Comparison of ENCODE assay signal across 8 mouse cellular contexts in the genomic region with DNA sequence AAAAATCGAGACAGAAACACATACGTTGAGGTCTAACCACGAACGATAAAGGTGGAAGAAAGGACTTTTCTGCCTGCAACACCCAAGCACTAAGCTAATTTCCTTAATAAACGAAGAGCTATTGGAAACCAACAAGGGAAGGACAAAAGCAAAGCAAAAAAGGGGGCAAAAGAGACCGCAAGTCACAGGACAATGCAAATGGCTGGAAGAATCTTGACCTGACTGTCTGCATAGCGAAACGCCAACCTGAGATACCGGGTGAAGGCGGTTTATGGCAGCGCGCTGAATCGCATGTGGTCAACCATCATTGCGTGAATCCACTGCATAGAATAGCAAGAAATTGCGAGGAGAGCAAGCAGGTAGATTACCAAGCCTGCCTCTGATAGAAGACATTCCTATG. TPM values are rescaled to one million over a fixed set of nuclear protein-coding genes. Genes with fewer than 3 reads are reported as not detected.
A peak's percentile ranks its signal among the peaks of the same experiment; 100 is the strongest.
DNase-seq lines count a peak whose midpoint lies in the region; ATAC-seq and TF ChIP-seq lines count a peak whose summit lies in the region.

No protein-coding gene starts in this region.

- peak overlapping the region; percentile 64 for H3K4me2 ChIP-seq in kidney, embryonic 15.5 days
- peak overlapping the region; percentile 53 for H3K4me2 ChIP-seq in forebrain, embryonic 16.5 days (ENCODE audit: low read length)
- peak overlapping the region; percentile 59 for H3K4me2 ChIP-seq in liver, embryonic 14.5 days (ENCODE audit: low read depth)

- DNase-seq in kidney, postnatal 36 days = no peak
- DNase-seq in cerebellum, adult 18-20 months = peak; percentile 34 to 51
- no peak for DNase-seq in liver, embryonic 14.5 days (ENCODE audit: low read depth in 3 of 3, low spot score in 3 of 3)
- no peak for DNase-seq in urinary bladder, postnatal 4 days (ENCODE audit: low spot score in 2 of 2)
- no peak for DNase-seq in thymus, postnatal 36 days
- no peak for DNase-seq in frontal cortex, postnatal 14 days (ENCODE audit: low spot score in 2 of 2)

- H3K9ac ChIP-seq in kidney, embryonic 15.5 days = peak overlapping the region; percentile 21; the same call in 1 of the 2 replicates
- peak overlapping the region; percentile 47 for H3K9ac ChIP-seq in forebrain, embryonic 16.5 days (replicated peaks; ENCODE audit: low read depth, low read length)
- H3K9ac ChIP-seq in liver, embryonic 14.5 days (replicated peaks) = peak overlapping the region; percentile 16; the same call in 1 of the 2 replicates

- 0 out of 2 replicates have a peak, but pooled peaks cover 4% of the 10 kb centered on the region for H3K4me1 ChIP-seq in kidney, embryonic 15.5 days
- no peaks in the 10 kb centered on the region for H3K4me1 ChIP-seq in forebrain, embryonic 16.5 days (replicated peaks; ENCODE audit: control insufficient read depth, insufficient read depth, low read length)
- no peaks in the 10 kb centered on the region; a peak in 1 of 4 replicates for H3K4me1 ChIP-seq in liver, embryonic 14.5 days (replicated peaks; ENCODE audit: control insufficient read depth in 2 of 2, insufficient read depth in 2 of 2, low read length in 1 of 2)

- peaks cover 4% of the 10 kb centered on the region for H3K36me3 ChIP-seq in kidney, embryonic 15.5 days
- no peaks in the 10 kb centered on the region for H3K36me3 ChIP-seq in forebrain, embryonic 16.5 days (ENCODE audit: control insufficient read depth, insufficient read depth)
- no peaks in the 10 kb centered on the region for H3K36me3 ChIP-seq in liver, embryonic 14.5 days (replicated peaks; ENCODE audit: control insufficient read depth, insufficient read depth, low read depth)

- 45% methylated on average over 15 of the region's 15 CpGs for WGBS in kidney, embryonic 15.5 days
- WGBS in forebrain, embryonic 16.5 days = 50% methylated on average over 15 of the region's 15 CpGs
- WGBS in liver, embryonic 14.5 days (ENCODE audit: insufficient replicate concordance) = 34% methylated on average over 15 of the region's 15 CpGs

- TF ChIP-seq CTCF in liver, embryonic 14.5 days (IDR thresholded peaks at IDR 0.05; ENCODE audit: low read depth) = no peak

- TF ChIP-seq EP300 in liver, embryonic 14.5 days (IDR thresholded peaks at IDR 0.05; ENCODE audit: low read depth) = no peak

- no peak for ATAC-seq in kidney, embryonic 15.5 days (replicated peaks; ENCODE audit: low FRiP score)
- ATAC-seq in forebrain, embryonic 16.5 days = no peak
- no peak for ATAC-seq in liver, embryonic 14.5 days (ENCODE audit: insufficient read depth)

- peak overlapping the region; percentile 67 for H3K4me3 ChIP-seq in kidney, embryonic 15.5 days (replicated peaks)
- H3K4me3 ChIP-seq in forebrain, embryonic 16.5 days (replicated peaks; ENCODE audit: low read length) = peak overlapping the region; percentile 61
- peak overlapping the region; percentile 58 to 61 for H3K4me3 ChIP-seq in liver, embryonic 14.5 days (ENCODE audit: insufficient read depth in 1 of 2, low read depth in 2 of 2, low read length in 2 of 2)

- H3K9me3 ChIP-seq in kidney, embryonic 15.5 days (replicated peaks) = peaks cover 31% of the 10 kb centered on the region
- peaks cover 22% of the 10 kb centered on the region for H3K9me3 ChIP-seq in forebrain, embryonic 16.5 days (ENCODE audit: control insufficient read depth, low read length)
- H3K9me3 ChIP-seq in liver, embryonic 14.5 days (ENCODE audit: control insufficient read depth, low read length) = peaks cover 6% of the 10 kb centered on the region

- no peaks in the 10 kb centered on the region for H3K27me3 ChIP-seq in kidney, embryonic 15.5 days
- no peaks in the 10 kb centered on the region for H3K27me3 ChIP-seq in forebrain, embryonic 16.5 days (replicated peaks; ENCODE audit: control insufficient read depth, insufficient read depth, low read length)
- H3K27me3 ChIP-seq in liver, embryonic 14.5 days (ENCODE audit: control insufficient read depth, insufficient read depth, low read length) = peaks cover 3% of the 10 kb centered on the region; the same call in 1 of the 2 replicates

- H3K27ac ChIP-seq in kidney, embryonic 15.5 days = peak overlapping the region; percentile 61
- H3K27ac ChIP-seq in forebrain, embryonic 16.5 days (ENCODE audit: low read length) = peak overlapping the region; percentile 64
- H3K27ac ChIP-seq in liver, embryonic 14.5 days = no peak overlapping the region

RNA-seq across cellular contexts. Expression of a gene that starts 0.4 kb away (rescaled TPM):
- polyA plus RNA-seq in kidney, embryonic 15.5 days (2015; fragmentation: Nextera tagmentation; extraction: Ambion mirVana) = 5.1 and 7.3 TPM in 2 replicates
- 19.0 and 32.0 TPM in 2 replicates for polyA plus RNA-seq in forebrain, embryonic 16.5 days (2015; fragmentation: Nextera tagmentation; extraction: Ambion mirVana)
- polyA plus RNA-seq in liver, embryonic 14.5 days (2012; rRNA removed) = 1.7 and 1.8 TPM in 2 replicates
- polyA plus RNA-seq in liver, embryonic 14.5 days (2014; fragmentation: Nextera tagmentation; extraction: Ambion mirVana) = 1.0 and 1.1 TPM in 2 replicates

RNA-seq across cellular contexts. Expression of a gene that starts 0.6 kb away (rescaled TPM):
- polyA plus RNA-seq in kidney, embryonic 15.5 days (2015; fragmentation: Nextera tagmentation; extraction: Ambion mirVana) = 164 and 168 TPM in 2 replicates
- 56.9 and 66.5 TPM in 2 replicates for polyA plus RNA-seq in forebrain, embryonic 16.5 days (2015; fragmentation: Nextera tagmentation; extraction: Ambion mirVana)
- 12.8 and 19.3 TPM in 2 replicates for polyA plus RNA-seq in liver, embryonic 14.5 days (2012; rRNA removed)
- 32.5 and 35.9 TPM in 2 replicates for polyA plus RNA-seq in liver, embryonic 14.5 days (2014; fragmentation: Nextera tagmentation; extraction: Ambion mirVana)

RNA-seq across cellular contexts. Expression of a gene that starts 34.6 kb away (rescaled TPM):
- polyA plus RNA-seq in kidney, embryonic 15.5 days (2015; fragmentation: Nextera tagmentation; extraction: Ambion mirVana) = 4.0 TPM in 2 replicates
- polyA plus RNA-seq in forebrain, embryonic 16.5 days (2015; fragmentation: Nextera tagmentation; extraction: Ambion mirVana) = 2.7 and 4.1 TPM in 2 replicates
- 3.6 and 4.3 TPM in 2 replicates for polyA plus RNA-seq in liver, embryonic 14.5 days (2012; rRNA removed)
- polyA plus RNA-seq in liver, embryonic 14.5 days (2014; fragmentation: Nextera tagmentation; extraction: Ambion mirVana) = 0.72 and 1.1 TPM in 2 replicates

Comparison
In these comparisons a context has a peak if more than half of its experiments do, and no peak if none do; other contexts are left out.
1. DNase-seq: peak in cerebellum, adult 18-20 months (2 of 2); none in kidney, postnatal 36 days (0 of 2), liver, embryonic 14.5 days (0 of 3), urinary bladder, postnatal 4 days (0 of 2), thymus, postnatal 36 days (0 of 2) and frontal cortex, postnatal 14 days (0 of 2).
2. Peak in every context shown above with its lines, with median percentiles within 50 percentile points of each other: H3K4me2 ChIP-seq, H3K4me3 ChIP-seq and H3K9ac ChIP-seq.